Mouse (Mus musculus) erythroblast, adult 5-6 weeks (primary cell): ENCODE data around the gene Pafah2. TPM values are rescaled to one million over a fixed set of nuclear protein-coding genes. Genes with fewer than 3 reads are reported as not detected.
A peak's percentile ranks its signal among the peaks of the same experiment; 100 is the strongest.

Source experiments
- ATAC-seq: replicated peaks from 2 replicates; pipeline ENCODE4 v1.8.0; 2016; ENCODE audit warnings: moderate number of reproducible peaks, mild to moderate bottlenecking, moderate TSS enrichment, inconsistent platforms; ENCODE audit not compliant: poor library complexity, low FRiP score, severe bottlenecking
- total RNA-seq, 2 experiments: library from RNA; stranded (forward) in 1 of 2; stranded (reverse) in 1 of 2; fragments of 150-400 nt in 1 of 2; fragments of 200-764, 138-1000 nt in 1 of 2; gene quantifications; 2 replicates each; pipeline versions ENCODE4 v1.2.3 to v1.2.4; 2015 to 2017; ENCODE audit warnings: low replicate concordance in 2 of 2

Gene Pafah2
- total RNA-seq, 2 experiments from 2014 or later, result 3.3 to 3.9 TPM

GRCm38 (mm10) chr4:134453619-134454400, 57.7 kb downstream of the Pafah2 start:
- ATAC-seq, result no peak

DNA sequence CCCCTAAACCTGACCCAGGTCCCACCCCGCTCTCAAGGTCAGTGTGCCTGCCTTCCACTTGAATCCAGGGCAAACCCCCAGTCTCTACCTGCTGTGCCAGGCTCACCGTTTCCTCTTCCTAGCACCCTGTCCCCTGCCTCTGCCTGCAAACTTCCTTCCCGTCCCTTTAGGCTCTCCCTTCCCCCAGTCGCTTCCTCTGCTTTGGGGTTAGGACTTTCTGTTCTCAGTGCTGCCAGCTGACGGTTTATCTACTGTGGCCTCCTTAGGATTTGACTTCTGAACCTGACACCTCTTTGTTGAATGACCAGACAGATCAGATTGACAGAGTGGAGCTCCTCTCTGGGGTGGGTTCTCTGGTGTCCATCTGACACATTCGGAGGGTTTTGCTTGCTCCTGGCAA, 59.2 kb downstream of the Pafah2 start:
- ATAC-seq, result no peak

DNA sequence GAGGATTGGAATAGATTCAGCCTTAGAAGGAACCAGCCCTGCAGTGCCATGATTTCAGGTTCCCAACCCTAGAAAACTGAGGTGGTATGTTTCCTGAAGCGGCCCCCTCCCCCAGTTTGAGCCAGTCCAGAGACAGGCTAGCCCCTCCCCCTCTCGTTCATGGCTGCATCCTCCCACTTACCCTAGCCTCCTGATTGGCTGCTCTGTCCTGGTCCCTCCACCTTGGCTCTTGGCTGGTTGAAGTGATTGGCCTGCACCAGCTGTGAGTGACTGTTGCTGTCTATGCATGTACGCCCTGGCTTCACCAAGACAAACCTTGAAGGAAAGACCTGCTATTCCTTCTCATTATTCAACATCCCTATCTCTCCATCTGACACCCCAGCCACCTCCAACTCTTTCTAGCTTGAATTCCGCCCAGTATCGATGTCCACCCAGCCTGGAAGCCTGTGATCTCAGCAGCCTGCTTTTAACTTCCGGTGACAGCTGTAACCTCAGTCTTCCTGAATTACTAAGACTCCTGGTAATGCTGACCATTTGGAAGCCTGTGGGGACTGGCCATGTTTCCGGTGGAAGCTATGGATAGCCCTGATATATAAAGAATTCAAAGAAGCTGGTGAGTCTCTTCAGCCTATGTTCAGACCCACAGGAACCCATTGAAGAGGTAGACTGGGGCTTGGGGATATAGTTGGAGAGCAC, 61.2 kb downstream of the Pafah2 start:
- no peak for ATAC-seq

DNA sequence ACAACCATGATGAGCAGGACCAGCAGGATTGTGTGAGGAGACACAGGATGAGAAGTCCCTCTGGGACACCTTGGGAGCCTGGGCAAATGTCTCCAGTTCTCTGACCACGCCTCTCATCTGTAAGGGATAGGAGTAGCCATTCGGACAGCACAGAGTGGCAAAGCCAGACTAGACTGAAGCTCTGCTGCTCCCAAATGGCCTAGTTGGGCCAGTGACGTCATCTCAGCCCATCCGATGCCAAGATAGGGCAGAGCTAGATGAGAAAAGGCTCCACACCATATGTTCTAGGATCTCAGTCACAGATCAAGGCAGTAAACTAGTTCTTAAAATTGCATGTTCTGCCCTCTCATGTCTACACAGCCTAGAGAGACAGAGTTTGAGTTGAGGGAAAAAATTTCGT, 62.7 kb downstream of the Pafah2 start:
- ATAC-seq, result no peak

- no peak for ATAC-seq
These were observed 64.2 kb downstream of the Pafah2 start for GRCm38 (mm10) chr4:134460277-134460676.

- no peak for ATAC-seq
These were observed 65.1 kb downstream of the Pafah2 start for GRCm38 (mm10) chr4:134461252-134461651.

GRCm38 (mm10) chr4:134465789-134466188, 69.7 kb downstream of the Pafah2 start:
- ATAC-seq, result no peak

- no peak for ATAC-seq
These were observed 70.5 kb downstream of the Pafah2 start for GRCm38 (mm10) chr4:134466381-134467262.

DNA sequence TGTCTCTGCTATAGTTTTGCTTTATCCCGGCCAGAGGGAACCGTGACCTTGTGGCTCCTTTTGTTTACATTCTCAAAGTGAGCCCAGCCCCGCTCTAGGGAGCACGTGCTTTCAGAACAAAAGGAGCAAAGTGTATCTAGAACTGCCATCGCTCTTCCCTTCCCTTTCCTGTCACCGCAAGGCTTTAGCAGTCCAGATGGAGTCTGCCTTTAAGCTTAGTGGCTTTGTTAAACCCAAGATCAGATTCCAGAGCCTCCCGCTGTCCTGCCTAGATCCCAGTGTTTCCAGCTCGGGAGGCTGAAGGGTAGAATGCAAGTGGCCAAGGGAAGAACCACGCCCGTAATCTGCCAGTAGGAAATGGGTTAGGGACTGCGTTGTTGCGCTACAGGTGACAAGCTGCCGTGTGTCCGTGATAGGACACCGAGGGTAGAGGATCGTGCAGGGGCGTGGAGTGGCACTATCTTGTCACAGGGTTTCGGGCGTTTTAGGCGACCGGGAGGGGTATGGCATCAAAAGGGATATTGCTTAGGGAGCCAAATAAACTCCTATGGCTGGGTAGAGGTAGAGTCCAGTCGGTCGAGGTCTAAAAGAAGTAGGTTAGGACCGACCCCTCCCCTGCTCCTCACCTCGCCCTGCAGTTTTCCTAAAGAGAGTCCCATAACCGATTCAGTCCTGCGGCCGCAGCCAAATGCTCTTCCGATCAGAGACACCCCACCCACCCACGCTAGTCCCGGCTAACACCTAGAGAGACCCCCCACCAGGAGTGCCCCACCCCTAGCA, 71.5 kb downstream of the Pafah2 start:
- ATAC-seq, result peak; percentile 33

- peak; percentile 90 for ATAC-seq
These were observed 72.1 kb downstream of the Pafah2 start, which contains the start of gene Stmn1 for GRCm38 (mm10) chr4:134468215-134468575. Gene Stmn1, plus strand, starts transcription at chr4:134468320.

- ATAC-seq, result peak; percentile 87
These were observed 72.6 kb downstream of the Pafah2 start for GRCm38 (mm10) chr4:134468578-134469266.

- ATAC-seq, result peak; percentile 18
These were observed 73.2 kb downstream of the Pafah2 start for GRCm38 (mm10) chr4:134469341-134469796.

GRCm38 (mm10) chr4:134469985-134470384, 73.9 kb downstream of the Pafah2 start:
- ATAC-seq, result no peak

- no peak for ATAC-seq
These were observed 75.3 kb downstream of the Pafah2 start for GRCm38 (mm10) chr4:134471469-134471868.

GRCm38 (mm10) chr4:134473764-134474163, 77.6 kb downstream of the Pafah2 start:
- no peak for ATAC-seq

- ATAC-seq, result no peak
These were observed 78.1 kb downstream of the Pafah2 start for GRCm38 (mm10) chr4:134474240-134474639.

GRCm38 (mm10) chr4:134476899-134477298, 80.8 kb downstream of the Pafah2 start:
- no peak for ATAC-seq
